Mouse (Mus musculus): Measurements from ENCODE around the gene Efcab2.

GRCm38 (mm10) chr1:178433619-178434018 lies 27.7 kb downstream of the Efcab2 start:
- no peak for TF ChIP-seq CTCF (IDR thresholded peaks at IDR 0.05; ENCODE audit: low read depth)
- no peak for TF ChIP-seq EP300 (IDR thresholded peaks at IDR 0.05; ENCODE audit: low read depth)

All from liver, postnatal 0 days (tissue).